Mouse (Mus musculus) cerebellum, adult 2 months (tissue): ENCODE data around the gene H2afy.

ENCODE experiments used
- CTCF ChIP-seq: fragments of 200-500 bp; IDR thresholded peaks from 2 replicates; pipeline ENCODE4 v1.5.1; 2011; ENCODE audit warnings: low read depth, mild to moderate bottlenecking, control low read depth, low read length, moderate library complexity, borderline replicate concordance; ENCODE audit not compliant: insufficient read depth
- POLR2A ChIP-seq: fragments of 200-500 bp; IDR thresholded peaks from 2 replicates; pipeline ENCODE4 v1.6.1; 2011; ENCODE audit warnings: low read length, control low read depth, borderline replicate concordance; ENCODE audit not compliant: insufficient read depth

- TF ChIP-seq CTCF = no peak
- no peak for TF ChIP-seq POLR2A
Observed at GRCm38 (mm10) chr13:56054089-56054488, 82.1 kb downstream of the H2afy start.
